Mouse (Mus musculus): ENCODE measurements around the gene Grk3.

The Grk3 gene

DNA sequence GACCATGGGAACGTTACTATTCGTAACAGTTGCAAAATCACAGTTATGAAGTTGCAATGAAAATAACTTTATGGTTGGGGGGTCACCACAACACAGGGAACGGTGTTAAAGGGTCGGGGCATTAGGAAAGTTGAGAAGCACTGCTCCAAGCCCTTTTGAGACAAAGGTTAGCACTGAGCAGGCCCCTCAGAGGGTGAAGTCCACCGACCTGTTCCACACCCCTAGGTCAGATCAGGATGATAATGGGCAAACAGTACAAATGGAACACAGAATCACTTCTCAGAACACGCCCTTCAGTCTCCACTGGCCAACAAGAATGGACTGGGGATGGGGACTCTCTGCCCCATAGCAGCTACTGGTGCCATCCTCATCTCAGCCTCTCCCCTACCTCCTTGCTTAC, 142.6 kb downstream of the Grk3 start:
- DNase-seq (ENCODE audit: low spot score in 2 of 2) = no peak

DNA sequence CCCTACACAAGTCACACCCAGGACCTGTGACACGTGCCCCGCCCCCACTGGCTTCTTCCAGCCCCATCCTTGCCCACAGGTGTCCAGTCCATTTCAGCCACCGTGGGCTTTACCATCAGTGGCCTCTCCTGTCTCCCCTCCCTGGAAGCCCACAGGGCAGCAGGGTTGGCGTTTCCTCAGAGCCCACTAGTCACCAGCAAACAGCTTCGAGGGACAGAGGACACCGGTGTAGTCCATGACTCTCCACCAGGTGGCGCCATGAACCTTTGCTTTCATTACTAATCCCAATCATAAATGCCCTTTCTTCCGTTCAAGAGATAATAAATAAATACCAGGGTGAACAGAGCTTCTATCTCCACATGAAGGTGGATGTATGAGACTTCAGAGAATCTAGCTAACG, 144.9 kb downstream of the Grk3 start:
- peak; percentile 79 to 88 for DNase-seq (ENCODE audit: low spot score in 2 of 2)

DNA sequence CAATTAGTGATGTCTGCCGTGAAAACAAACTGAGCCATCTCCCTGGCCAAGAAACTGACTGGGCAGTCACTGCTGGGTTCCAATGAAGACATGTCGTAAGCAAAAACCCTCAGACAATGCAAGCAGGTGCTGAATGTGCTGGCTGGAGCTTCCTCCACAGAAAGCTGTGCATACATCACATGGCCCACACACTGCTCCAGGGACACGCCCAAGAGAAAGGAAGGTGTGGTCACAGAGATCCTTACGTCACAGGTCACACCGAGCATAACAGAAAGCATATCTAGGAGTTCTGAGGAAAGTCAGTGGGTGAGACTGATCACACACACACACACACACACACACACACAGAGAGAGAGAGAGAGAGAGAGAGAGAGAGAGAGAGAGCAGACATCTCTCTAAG, 147.0 kb downstream of the Grk3 start:
- DNase-seq (ENCODE audit: low spot score in 2 of 2) = no peak

DNA sequence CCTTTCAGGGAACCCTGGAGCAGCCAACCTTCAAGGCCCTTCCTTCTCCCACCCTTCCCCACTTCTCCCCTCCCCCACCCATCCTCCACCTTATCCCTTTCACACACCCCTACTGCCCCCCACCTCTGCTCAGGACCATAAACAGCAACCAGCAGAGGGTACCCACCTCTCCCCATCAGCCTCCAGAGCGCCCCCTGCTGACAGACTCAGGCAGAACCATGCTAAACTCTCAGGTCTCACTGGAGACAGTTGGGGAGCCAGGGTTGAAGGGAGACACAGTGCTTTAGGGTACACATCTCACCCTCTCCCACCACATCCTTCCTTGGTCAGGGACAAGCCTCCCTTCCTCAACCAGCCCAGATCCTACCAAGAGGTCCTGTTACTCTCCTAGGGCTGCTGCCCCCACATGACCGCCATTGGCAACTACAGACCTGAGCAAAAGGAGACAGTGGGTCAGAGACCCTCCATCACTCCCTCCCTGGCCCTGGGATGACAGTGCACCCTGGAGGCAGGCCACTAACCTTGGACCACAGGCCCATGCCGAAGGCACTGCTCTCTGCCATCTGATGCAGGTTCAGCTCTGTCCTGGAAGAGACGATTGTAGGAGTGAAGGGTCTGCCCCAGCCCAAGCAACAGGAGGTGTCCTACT, 150.7 kb downstream of the Grk3 start:
- DNase-seq (ENCODE audit: low spot score in 2 of 2) = no peak
